Mouse (Mus musculus): ENCODE measurements around the gene Appbp2. TPM values are rescaled to one million over a fixed set of nuclear protein-coding genes. Genes with fewer than 3 reads are reported as not detected.
"Not testable (repeated sequence)": the region's sequence is repeated elsewhere in the genome, so short reads cannot be mapped to it uniquely, and the experiment has no call there.

Gene Appbp2
- polyA plus RNA-seq, 2 experiments from 2014 or later: 13.4 to 17.3 TPM

DNA sequence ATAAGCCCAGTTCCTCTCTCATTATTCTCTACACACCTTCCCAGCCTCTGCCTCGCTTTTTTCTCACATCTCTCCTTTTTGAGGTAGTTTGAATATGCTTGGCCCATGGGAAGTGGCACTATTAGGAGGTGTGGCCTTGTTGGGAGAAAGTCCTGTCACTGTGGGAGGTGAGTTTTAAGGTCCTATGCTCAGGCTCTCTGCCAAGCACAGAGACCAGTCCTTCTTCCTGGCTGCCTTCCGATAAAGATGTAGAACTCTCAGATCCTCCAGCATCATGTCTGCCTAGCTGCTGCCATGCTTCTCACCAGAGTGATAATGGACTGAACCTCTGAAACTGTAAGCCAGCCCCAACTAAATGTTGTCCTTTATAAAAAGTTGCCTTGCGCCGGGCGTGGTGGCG, 12.4 kb downstream of the Appbp2 start:
- no peak for ATAC-seq

DNA sequence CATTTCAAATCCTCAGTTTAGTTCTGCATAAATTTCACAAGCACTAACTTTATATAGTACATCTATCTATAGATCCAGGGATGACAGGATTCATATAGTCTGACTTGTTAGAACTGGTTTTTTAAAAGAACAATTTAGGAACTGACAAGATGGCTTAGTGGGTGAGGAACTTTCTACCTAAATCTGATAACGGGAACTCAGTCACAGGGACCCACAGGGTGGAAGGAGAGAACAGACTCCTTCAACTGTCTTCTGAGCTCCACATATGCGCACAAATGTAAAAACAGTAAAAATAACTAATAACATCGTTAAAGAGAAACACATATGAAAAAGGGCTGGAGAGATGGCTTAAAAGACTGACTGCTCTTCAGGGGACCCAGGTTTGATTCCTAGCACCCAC, 15.9 kb downstream of the Appbp2 start:
- ATAC-seq: no peak

DNA sequence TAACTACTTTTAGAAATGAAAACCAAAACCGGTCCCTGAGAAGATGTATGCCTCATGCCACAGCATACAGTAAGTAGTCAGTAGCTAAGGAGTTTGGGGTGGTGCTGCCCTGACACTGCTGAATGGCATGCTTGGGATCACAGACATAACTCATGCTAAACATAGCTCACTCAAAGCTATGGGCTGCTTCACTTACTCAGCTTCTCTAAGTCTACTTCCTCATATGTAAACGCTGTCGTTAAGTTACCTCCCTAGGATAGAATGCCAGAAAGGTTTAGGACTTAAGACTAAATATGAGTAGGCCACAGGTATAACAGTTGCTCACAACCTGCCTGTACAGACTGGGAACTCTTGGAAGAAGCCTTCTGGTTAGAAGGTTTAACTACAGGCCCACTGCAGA, 20.3 kb downstream of the Appbp2 start:
- ATAC-seq: no peak

DNA sequence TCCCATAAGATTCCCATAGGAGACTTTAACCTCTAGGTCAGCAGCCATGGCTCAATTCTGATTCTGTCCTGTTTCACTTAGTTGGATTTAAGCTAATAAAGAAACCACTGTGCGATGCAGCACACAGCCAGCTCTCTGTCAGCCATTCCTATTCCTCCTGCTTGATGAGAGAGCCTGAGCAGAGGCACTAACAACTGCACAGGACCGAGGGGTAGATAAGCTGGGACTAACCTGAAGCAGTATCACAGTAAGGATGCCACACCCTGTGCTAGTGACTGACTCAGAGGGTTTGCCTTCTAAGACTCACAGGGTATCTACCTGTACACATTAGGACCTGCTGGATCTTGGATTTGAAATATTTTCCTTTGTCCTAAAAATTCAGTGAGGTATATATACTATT, 21.7 kb downstream of the Appbp2 start:
- ATAC-seq: no peak

DNA sequence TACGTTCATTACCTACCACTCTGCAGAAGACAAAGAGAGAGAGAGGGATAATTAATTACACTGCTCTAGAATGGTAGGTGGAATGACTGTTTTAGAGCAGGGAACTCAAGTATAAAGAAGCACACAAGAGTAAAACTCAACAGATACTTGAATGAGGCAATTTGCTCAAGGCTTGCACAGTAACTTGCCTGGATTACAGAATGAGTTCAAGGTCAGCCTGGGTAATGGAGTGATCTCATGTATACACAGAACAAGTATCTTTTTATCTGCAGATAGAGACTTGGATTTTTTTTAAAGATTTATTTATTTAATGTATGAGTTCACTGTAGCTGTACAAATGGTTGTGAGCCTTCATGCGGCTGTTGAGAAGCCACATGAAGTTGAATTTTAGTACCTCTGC, 23.8 kb downstream of the Appbp2 start:
- ATAC-seq: no peak

DNA sequence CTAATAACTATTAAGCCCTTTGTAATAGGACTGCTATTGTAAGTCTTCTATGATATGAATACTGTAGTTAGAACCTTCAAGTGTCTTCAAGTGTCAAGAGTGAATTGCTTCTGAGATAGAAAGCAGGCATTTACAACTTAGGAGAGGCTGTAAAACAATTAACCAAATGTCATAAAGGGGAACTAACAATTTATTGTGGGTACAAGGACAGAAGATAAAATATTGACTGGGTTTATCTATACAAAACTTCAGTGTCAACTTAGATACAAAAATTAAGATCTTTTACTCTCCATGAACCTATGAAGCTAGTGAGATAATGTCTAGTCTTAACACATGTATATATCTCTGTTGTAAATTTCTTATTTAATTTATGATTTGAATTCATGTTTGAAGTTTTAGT, 28.7 kb downstream of the Appbp2 start:
- ATAC-seq: no peak

DNA sequence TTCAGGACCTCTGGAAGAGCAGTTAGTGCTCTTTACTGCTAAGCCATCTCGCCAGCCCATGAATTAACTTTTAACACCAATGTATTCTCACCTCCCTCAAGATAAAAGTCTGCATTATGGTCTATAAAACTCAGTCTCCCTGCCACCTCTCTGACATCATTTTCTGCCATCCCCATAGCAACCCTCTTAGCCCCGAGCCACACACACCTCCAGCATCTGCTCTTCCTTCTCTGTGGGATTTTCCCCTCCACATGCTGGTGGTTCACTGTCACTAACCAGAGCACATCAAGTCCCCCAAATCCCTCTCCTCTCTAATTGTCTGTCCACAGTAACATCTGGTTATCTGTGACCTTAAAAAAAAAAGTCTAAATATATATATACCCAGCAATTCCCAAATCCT, 36.0 kb downstream of the Appbp2 start:
- ATAC-seq: no peak

DNA sequence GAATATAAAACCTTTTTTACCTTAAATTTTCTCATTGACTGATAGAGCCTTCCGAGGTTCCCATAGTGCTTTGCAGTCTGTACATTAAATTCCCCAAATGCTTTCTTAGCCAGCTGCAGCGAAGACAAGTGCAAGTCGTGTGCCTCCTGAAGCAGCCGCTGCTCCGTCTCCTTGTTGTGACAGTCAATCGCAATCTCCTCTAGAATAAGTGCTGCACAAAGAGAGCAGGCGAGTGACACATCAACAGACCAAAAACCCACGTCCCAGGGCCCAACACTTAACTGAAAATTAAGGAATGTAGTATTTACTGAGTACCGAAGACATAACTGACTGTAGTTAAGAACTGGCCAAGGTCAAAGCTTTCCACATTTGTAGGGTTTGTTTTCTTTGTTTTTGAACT, 38.9 kb downstream of the Appbp2 start:
- no peak for ATAC-seq

DNA sequence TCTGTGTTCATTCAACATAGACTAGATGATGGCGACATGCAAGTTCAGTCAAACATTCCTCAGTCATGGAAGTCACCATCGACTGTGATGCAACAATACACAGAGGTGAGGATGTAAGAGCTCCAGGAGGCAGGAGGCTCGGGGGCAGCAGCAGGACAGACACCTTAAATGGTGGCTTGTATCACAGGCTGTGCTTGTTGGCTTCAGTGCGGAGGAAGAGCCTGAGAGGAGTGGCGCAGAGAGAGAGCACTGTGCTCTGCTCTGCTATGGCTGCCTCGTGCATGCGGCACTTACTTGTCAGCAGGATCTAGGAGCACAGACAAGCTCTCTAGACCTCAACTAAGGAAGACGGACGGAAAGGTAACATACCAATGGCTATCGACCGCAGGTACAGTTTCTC, 40.7 kb downstream of the Appbp2 start:
- ATAC-seq: no peak

DNA sequence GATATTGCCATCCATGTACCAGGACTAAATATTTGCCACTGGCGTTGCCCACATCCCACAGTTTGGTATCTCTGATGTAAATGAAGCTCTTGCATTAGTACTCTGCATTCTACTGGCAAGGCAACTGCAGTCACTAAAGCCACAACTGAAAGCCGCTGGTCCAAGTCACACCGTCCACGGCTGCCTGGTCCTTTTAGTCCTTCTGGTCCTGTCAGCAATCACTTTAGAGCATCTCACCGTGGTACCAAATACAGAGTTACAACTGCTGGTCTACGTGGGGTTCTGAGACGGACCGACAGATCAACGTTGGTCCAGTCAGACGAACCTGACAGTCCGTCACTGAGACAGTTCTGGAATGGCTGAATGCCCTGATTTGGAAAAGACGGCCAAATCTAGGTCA, 44.2 kb downstream of the Appbp2 start:
- ATAC-seq: no peak

DNA sequence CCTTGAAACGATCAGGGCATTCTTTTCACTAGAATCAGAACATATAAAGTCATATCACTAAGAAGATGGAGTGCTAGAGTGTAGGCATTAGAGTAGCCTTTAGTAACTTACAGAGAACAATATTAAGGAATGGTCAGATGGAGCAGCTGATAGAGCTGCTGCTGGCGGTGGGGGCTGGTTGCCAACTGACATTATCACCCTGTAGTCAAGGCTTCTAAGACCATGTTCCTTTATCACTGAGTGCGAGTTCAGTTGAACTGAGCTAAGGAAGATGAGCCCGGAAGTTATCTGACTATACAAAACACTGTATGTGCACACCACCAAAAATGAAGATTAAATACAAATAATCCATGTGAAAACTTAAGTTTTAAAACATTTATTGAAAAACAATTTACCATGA, 45.8 kb downstream of the Appbp2 start:
- ATAC-seq: no peak

DNA sequence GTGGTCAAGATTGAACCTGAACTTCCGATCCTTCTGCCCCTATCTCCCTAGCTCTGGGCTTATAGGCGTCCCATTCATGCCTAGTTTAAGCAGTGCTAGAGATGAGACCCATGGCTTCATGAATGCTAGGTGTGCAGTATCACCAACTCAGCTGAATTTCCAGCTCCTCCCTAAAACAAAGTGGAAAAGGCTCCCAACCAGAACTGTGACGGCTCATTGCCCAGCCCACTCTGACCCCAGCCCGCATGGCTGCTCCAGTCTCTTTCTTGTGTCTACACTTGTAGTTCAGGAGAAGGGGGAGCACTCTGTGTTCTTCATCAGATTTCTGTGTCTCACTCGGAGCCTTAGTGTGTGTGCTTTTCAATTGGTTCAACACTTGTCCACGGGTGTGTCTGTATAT, 50.1 kb downstream of the Appbp2 start:
- no peak for ATAC-seq

DNA sequence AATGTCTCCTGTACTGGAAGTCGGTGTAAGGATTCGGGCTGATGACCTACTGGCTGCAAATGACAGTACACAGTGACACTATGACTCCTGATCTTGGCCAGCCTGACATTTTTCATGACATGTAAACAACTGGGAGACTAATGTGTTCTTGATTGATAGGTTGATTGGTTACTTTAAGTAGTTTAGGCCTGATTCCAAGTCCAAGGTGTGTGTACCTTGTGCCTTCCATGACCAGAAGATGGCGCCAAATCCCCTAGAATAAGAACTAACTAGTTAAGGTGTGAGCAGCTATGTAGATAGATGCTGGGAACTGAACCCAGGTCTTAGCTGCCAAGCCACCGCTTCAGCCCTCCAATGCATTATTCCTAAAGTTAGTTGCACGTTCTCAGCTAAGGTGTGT, 50.8 kb downstream of the Appbp2 start:
- ATAC-seq: no peak

DNA sequence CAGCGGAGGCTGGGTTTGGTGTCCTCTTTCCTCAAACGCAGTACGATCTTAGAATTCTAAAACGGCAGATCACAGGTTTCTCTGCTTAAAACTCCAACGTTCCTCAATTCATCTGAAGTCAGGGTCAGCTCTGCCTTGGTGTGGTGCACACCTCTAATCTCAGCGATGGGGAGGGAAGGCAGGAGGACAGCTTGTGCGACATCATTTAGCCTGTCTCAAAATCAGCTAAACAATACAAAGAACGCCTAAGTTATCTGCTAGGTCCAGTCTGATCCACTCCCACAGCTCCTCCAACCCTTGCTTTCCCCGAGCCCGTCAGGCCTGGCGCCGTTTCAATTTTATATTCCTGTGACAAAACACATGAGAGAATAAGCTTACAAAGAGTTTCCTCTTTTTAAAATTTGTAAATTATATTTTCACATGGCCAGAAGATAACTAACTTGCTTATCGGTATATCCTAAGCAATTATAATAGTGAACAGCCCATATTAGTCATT, 51.6 kb downstream of the Appbp2 start:
- ATAC-seq: no peak

DNA sequence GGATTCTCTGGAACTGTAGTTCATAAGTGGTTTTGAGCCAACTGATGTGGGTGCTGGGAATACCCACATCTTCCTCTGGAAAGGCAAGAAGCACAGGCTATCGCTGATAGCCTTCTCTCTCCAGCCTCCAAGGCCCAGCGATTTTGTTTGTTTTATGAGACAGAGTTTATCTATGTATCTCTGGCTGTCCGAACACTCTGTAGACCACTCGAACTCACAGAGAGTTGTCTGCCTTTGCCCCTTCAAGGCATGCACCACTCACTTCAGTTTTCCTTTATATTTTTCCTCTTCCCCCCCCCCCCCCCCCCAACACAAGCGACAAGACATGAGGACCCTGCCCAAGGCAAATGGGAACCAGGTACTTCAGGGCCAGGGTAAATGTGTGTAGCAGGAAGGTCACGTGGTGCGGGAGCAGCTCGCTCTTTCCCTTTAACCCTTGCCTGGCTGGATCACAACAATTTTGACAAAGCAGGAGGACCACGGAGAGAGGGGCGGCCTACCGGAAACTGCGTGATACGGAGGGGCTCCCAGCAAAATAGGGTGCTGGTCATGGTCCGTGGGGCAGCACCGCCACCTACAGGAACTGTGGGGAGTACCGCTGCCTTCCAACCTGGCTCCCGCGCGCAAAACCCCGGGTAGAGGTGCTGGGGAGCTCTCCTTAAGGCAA, 52.2 kb downstream of the Appbp2 start:
- peak; percentile 61 for ATAC-seq

DNA sequence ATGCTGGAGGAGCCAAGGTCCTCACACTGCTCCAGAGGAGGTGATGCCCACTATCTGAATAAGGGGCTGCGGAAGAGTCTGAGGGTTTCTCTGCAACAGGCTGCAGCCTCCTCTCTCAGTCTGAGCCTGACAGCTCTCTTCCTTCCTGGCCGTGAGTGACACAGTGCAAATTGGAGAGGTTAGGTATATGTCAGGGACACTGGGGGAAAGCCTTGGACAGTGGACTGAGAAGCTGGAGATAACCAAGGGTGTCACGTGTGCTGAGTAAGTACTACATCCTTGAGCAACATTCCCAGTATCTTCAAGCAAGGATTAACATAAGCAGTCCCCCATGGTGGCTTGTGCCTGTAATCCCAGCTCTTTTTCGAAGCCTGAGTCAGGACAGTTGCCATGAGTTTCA, 56.5 kb downstream of the Appbp2 start:
- no peak for ATAC-seq

DNA sequence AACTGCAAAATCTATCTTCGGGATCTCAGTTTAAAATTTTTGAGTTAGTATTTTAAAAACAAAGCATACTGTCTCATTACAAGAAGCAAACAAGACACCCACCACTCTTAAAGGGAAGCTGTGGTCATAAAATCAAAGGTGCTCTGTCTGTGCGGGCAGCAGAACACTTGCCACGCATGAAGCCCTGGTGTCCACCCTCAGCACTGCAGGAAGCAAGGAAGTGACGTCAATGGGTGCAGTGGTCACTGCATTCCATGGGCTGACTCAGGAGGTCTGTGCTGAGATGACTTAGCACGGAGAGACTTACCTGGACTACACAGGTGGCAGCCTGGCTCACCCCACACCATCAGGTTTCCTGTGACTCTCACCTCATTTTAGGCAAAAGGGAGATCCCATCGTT, 57.2 kb downstream of the Appbp2 start:
- ATAC-seq: no peak

DNA sequence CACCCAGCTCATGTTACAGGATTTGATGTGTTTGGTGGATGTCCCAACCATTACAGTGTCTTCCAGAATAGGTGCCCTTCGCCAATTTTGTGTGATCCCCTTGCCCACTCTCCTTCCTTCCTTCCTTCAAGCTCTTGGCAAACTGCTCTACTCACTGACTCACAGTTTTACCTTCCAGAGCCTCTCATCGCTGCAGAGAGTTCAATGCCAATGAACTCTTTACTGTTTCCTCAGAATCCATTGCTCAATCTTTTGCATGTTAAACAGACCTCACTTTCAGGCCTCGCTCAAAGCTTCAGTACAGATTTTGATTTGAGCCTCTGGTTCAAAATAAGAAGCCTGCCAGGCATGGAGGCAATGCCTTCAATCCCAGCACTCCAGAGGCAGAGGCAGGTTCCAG, 59.0 kb downstream of the Appbp2 start:
- ATAC-seq: no peak

DNA sequence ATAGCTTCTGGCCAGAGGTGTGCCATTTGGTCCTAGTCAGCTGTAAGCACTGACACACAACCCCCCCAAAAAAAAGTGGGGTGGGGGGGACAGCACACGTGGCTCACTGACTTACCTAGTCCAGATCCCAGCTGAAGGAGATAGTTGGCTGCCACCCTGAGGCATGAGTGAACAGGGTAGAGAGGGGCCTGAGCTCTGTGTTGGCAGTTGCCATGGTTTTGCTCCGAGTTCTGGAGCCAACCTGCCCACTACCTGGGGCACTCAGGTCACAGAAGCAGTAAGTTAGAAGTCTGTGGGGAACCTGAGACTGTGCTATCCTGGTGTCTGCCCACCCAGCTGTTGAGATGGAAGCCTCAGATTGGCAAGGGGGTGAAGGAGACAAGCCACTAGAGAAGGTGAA, 64.1 kb downstream of the Appbp2 start:
- no peak for ATAC-seq

DNA sequence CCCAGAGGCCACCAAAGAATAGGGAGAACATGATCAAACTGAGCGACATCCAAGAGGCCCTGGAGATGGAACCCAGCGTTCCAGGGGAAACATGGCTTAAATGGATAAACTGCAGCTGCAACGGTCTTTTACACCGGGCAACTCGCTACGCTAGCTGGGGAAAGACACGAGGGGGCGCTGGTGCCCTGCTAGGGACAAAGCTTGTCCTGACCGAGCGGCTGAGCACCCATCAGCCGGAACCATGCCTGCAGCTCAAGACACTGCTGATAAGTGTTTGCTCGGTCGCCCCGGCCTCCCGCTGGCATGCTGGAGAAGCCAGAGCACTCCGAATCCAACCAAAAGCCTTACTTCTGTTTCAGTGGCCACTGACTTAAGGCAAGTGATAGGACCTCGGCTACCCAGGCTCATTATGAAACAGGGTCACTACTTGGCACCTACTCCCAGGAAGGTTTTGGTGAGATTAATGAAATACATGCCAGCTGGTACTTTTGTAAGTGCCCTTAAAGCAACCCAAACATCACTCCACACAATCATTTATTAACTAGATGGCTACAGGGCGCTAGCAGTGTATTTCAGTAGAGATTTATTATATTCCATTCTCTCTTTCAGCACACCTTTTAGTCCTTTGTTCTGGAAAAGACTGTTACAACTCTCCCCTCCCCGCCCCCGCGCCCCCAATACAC, 64.7 kb downstream of the Appbp2 start, which contains the start of gene 1700125H20Rik:
Gene 1700125H20Rik, plus strand, starts transcription at position 347 of the 683 bp plus-strand sequence.
- peak; percentile 52 for ATAC-seq

DNA sequence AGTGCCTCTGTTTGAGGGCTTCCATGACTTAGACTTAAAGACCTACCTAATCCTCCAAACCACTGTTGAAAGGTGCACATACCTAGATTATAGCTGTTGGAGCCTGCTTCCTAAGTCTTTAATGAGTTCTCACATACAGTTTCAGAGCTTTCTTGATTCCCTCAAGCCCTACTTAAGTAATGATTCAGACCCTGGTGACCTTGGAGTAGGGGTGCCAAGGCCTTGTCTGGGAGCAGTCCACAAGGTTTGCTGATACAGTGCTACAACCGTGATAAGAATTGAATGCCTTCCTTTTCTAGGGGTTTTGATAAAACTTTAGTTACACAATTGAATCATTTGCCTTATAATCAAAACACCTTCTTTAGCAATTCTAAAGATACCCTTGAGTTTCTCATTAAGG, 67.4 kb downstream of the Appbp2 start:
- no peak for ATAC-seq

DNA sequence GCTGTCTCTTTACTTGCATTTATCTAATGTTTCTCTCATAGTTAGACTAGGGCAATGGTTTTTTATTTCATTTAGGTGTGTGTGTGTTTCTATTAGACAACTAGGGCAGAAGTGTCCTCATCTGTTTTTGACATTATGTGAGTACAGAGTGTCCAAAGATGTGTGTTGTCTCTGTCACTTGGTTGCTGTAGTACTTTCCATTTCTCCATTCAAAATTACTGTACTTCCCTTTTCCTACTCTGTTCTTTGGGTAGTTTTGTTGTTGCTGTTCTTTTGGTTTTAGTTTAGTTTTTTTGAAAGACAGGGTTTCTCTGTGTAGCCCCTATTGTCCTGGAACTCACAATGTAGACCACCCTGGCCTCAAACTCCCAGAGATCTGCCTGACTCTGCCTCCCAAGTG, 70.6 kb downstream of the Appbp2 start:
- ATAC-seq: no peak

DNA sequence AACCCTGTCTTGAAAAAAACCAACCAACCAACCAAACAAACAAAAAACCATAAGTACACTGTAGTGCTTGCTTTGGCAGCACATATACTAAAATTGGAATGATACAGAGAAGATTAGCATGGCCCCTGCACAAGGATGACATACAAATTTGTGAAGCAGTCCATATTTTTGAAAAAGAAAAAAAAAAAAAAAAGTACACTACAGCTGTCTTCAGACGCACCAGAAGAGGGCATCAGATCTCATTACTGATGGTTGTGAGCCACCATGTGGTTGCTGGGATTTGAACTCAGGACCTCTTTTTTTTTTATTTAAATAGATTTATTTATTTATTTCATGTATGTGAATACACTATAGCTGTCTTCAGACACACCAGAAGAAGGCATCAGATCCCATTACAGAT, 71.9 kb downstream of the Appbp2 start:
- not testable (repeated sequence) for ATAC-seq

DNA sequence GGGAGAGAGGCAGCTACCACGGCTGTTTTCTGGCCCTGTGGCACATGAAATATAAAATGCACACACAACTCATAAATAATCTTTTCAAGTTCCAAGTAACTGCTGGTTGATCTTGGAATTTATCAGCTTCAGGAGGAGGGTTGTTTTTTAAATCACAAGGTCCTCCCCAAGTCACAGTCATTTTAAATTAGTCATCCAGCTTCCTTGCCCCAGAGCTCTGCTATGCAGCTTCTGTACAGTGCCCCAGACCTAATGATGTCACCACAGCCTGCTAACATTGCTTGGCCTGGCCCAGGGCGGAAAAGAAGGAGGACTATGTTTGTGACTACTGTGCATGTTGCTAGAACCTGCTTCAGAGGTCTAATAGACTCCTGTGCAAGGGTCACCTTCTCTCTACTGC, 77.6 kb downstream of the Appbp2 start:
- no peak for ATAC-seq
